Mouse (Mus musculus): ENCODE results near the gene Nr6a1. TPM values are rescaled to one million over a fixed set of nuclear protein-coding genes. Genes with fewer than 3 reads are reported as not detected.
A peak's percentile ranks its signal among the peaks of the same experiment; 100 is the strongest.

Nr6a1 gene
- total and polyA plus RNA-seq, 2 experiments = 5.9 to 14.8 TPM

DNA sequence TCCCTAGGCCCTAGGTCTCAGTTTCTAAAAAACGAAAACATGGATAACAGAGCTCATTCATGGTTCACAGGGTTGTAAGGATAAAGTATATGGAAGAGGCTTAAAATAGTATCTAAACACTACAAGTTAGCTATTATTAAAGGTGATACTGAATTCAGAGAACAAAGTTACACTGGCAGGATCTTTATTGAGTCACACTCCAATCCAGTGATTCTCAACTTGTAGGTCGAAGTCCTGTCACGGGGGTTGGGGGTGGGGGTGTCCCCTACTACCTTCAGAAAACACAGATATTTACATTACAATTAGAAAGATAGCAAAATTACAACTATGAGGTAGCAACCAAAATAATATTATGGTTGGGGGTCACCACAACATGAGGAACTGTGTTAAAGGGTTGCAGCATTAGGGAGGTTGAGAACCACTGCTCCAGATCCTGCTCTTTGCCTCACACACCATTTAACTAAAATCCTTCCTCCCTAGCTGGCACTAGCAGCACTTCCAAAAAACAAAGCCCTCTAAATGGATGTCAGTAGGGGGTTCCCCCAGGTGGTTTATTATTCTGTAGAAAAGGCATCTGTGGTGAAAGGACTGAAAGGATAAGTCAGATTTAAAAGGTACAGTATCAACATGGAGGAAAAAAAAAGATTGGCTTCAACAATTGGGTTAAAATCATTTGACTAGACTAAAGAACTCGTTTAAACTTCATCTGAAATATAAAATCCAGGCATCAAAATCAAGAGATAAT is 10.4 kb downstream of the Nr6a1 start:
- WGBS = 37% methylated on average over 4 of the region's 4 CpGs

DNA sequence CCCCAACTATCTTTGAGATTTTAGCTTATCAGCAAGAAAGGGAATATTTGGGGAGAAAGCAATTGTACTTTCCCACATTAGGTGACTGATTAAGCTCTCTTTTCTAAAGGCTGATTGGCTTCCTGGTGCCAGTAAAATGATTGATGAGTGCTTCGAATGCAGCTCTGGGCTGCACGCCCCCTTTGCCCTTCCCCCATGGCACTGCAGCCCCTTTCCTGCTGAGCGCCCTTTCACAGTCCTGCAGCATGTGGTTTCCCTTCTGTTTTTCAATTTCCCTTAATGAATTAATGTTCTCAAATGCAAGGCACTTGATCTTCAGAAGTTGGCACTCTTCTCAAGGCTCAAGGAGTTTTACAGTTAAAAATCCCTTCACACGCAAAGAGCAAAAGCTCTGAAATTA is 12.5 kb downstream of the Nr6a1 start:
- no peak overlapping the region for H3K27ac ChIP-seq (replicated peaks; ENCODE audit: insufficient read depth, low read depth, low read length)
- 78% methylated on average over 4 of the region's 4 CpGs for WGBS
- no peaks in the 10 kb centered on the region for H3K36me3 ChIP-seq (ENCODE audit: control insufficient read depth, insufficient read depth, low read length)
- H3K9ac ChIP-seq (ENCODE audit: low read depth, low read length) = no peak overlapping the region
- H3K79me2 ChIP-seq (ENCODE audit: control insufficient read depth, insufficient read depth, low read length) = no peaks in the 10 kb centered on the region; the same call in 1 of the 2 replicates
- H3K27me3 ChIP-seq (ENCODE audit: control insufficient read depth, insufficient read depth, low read length) = no peaks in the 10 kb centered on the region
- H3K4me1 ChIP-seq (ENCODE audit: control insufficient read depth, insufficient read depth, low read length) = no peaks in the 10 kb centered on the region
- TF ChIP-seq CTCF (IDR thresholded peaks at IDR 0.05; ENCODE audit: low read depth, low read length) (no peak), POLR2A (IDR thresholded peaks at IDR 0.05; ENCODE audit: extremely low read depth, insufficient read depth, low read length) (no peak)
- H3K4me3 ChIP-seq (ENCODE audit: insufficient read depth, low read depth, low read length) = no peak overlapping the region
- no peak for DNase-seq (ENCODE audit: extremely low read depth, low read depth, low spot score)

More for the DNA sequence above, 10.4 kb downstream of the Nr6a1 start:
- Histone ChIP-seq H3K27ac (replicated peaks; ENCODE audit: insufficient read depth, low read depth, low read length) (no peak overlapping the region), H3K9ac (ENCODE audit: low read depth, low read length) (no peak overlapping the region), H3K79me2 (ENCODE audit: control insufficient read depth, insufficient read depth, low read length) (no peaks in the 10 kb centered on the region; the same call in 1 of the 2 replicates), H3K4me3 (ENCODE audit: insufficient read depth, low read depth, low read length) (no peak overlapping the region), H3K27me3 (ENCODE audit: control insufficient read depth, insufficient read depth, low read length) (no peaks in the 10 kb centered on the region), H3K4me1 (ENCODE audit: control insufficient read depth, insufficient read depth, low read length) (no peaks in the 10 kb centered on the region), H3K36me3 (ENCODE audit: control insufficient read depth, insufficient read depth, low read length) (no peaks in the 10 kb centered on the region)
- TF ChIP-seq CTCF (IDR thresholded peaks at IDR 0.05; ENCODE audit: low read depth, low read length) (no peak), POLR2A (IDR thresholded peaks at IDR 0.05; ENCODE audit: extremely low read depth, insufficient read depth, low read length) (no peak)
- DNase-seq (ENCODE audit: extremely low read depth, low read depth, low spot score) = peak; percentile 70

GRCm38 (mm10) chr2:38914517-38914916 is 13.0 kb downstream of the Nr6a1 start:
- no peak overlapping the region for H3K9ac ChIP-seq (ENCODE audit: low read depth, low read length)
- no peaks in the 10 kb centered on the region for H3K27me3 ChIP-seq (ENCODE audit: control insufficient read depth, insufficient read depth, low read length)
- 96% methylated on average over 1 of the region's 1 CpGs for WGBS
- no peaks in the 10 kb centered on the region; the same call in 1 of the 2 replicates for H3K79me2 ChIP-seq (ENCODE audit: control insufficient read depth, insufficient read depth, low read length)
- no peak overlapping the region for H3K4me3 ChIP-seq (ENCODE audit: insufficient read depth, low read depth, low read length)
- no peak for DNase-seq (ENCODE audit: extremely low read depth, low read depth, low spot score)
- H3K27ac ChIP-seq (replicated peaks; ENCODE audit: insufficient read depth, low read depth, low read length) = no peak overlapping the region
- no peaks in the 10 kb centered on the region for H3K36me3 ChIP-seq (ENCODE audit: control insufficient read depth, insufficient read depth, low read length)
- no peaks in the 10 kb centered on the region for H3K4me1 ChIP-seq (ENCODE audit: control insufficient read depth, insufficient read depth, low read length)
- TF ChIP-seq CTCF (IDR thresholded peaks at IDR 0.05; ENCODE audit: low read depth, low read length) (no peak), POLR2A (IDR thresholded peaks at IDR 0.05; ENCODE audit: extremely low read depth, insufficient read depth, low read length) (no peak)

GRCm38 (mm10) chr2:38908604-38909003 is 18.9 kb downstream of the Nr6a1 start:
- WGBS = 67% methylated on average over 1 of the region's 1 CpGs
- H3K79me2 ChIP-seq (ENCODE audit: control insufficient read depth, insufficient read depth, low read length) = peaks cover 2% of the 10 kb centered on the region; the same call in 1 of the 2 replicates
- no peak overlapping the region for H3K27ac ChIP-seq (replicated peaks; ENCODE audit: insufficient read depth, low read depth, low read length)
- H3K27me3 ChIP-seq (ENCODE audit: control insufficient read depth, insufficient read depth, low read length) = no peaks in the 10 kb centered on the region
- H3K4me1 ChIP-seq (ENCODE audit: control insufficient read depth, insufficient read depth, low read length) = peaks cover 2% of the 10 kb centered on the region; the same call in 1 of the 2 replicates
- no peaks in the 10 kb centered on the region for H3K36me3 ChIP-seq (ENCODE audit: control insufficient read depth, insufficient read depth, low read length)
- no peak overlapping the region for H3K4me3 ChIP-seq (ENCODE audit: insufficient read depth, low read depth, low read length)
- no peak overlapping the region for H3K9ac ChIP-seq (ENCODE audit: low read depth, low read length)
- DNase-seq (ENCODE audit: extremely low read depth, low read depth, low spot score) = no peak
- TF ChIP-seq CTCF (IDR thresholded peaks at IDR 0.05; ENCODE audit: low read depth, low read length) (no peak), POLR2A (IDR thresholded peaks at IDR 0.05; ENCODE audit: extremely low read depth, insufficient read depth, low read length) (no peak)

GRCm38 (mm10) chr2:38906097-38906496 is 21.4 kb downstream of the Nr6a1 start:
- Histone ChIP-seq H3K4me3 (ENCODE audit: insufficient read depth, low read depth, low read length) (no peak overlapping the region), H3K36me3 (ENCODE audit: control insufficient read depth, insufficient read depth, low read length) (no peaks in the 10 kb centered on the region), H3K27ac (replicated peaks; ENCODE audit: insufficient read depth, low read depth, low read length) (no peak overlapping the region), H3K4me1 (ENCODE audit: control insufficient read depth, insufficient read depth, low read length) (peaks cover 2% of the 10 kb centered on the region; the same call in 1 of the 2 replicates), H3K79me2 (ENCODE audit: control insufficient read depth, insufficient read depth, low read length) (peaks cover 2% of the 10 kb centered on the region; the same call in 1 of the 2 replicates), H3K9ac (ENCODE audit: low read depth, low read length) (no peak overlapping the region), H3K27me3 (ENCODE audit: control insufficient read depth, insufficient read depth, low read length) (no peaks in the 10 kb centered on the region)
- WGBS = 16% methylated on average over 5 of the region's 5 CpGs
- TF ChIP-seq POLR2A (IDR thresholded peaks at IDR 0.05; ENCODE audit: extremely low read depth, insufficient read depth, low read length) (no peak), CTCF (IDR thresholded peaks at IDR 0.05; ENCODE audit: low read depth, low read length) (no peak)
- peak; percentile 66 for DNase-seq (ENCODE audit: extremely low read depth, low read depth, low spot score)

GRCm38 (mm10) chr2:38904290-38904689 is 23.2 kb downstream of the Nr6a1 start:
- 55% methylated on average over 1 of the region's 1 CpGs for WGBS
- peaks cover 2% of the 10 kb centered on the region; the same call in 1 of the 2 replicates for H3K79me2 ChIP-seq (ENCODE audit: control insufficient read depth, insufficient read depth, low read length)
- H3K27me3 ChIP-seq (ENCODE audit: control insufficient read depth, insufficient read depth, low read length) = no peaks in the 10 kb centered on the region
- H3K36me3 ChIP-seq (ENCODE audit: control insufficient read depth, insufficient read depth, low read length) = no peaks in the 10 kb centered on the region
- no peak for DNase-seq (ENCODE audit: extremely low read depth, low read depth, low spot score)
- H3K9ac ChIP-seq (ENCODE audit: low read depth, low read length) = no peak overlapping the region
- H3K4me1 ChIP-seq (ENCODE audit: control insufficient read depth, insufficient read depth, low read length) = peaks cover 2% of the 10 kb centered on the region; the same call in 1 of the 2 replicates
- H3K27ac ChIP-seq (replicated peaks; ENCODE audit: insufficient read depth, low read depth, low read length) = no peak overlapping the region
- H3K4me3 ChIP-seq (ENCODE audit: insufficient read depth, low read depth, low read length) = no peak overlapping the region
- TF ChIP-seq CTCF (IDR thresholded peaks at IDR 0.05; ENCODE audit: low read depth, low read length) (no peak), POLR2A (IDR thresholded peaks at IDR 0.05; ENCODE audit: extremely low read depth, insufficient read depth, low read length) (no peak)
